Mouse (Mus musculus) neural tube, embryonic 11.5 days (tissue): ENCODE data around the gene Loxl1. TPM values are rescaled to one million over a fixed set of nuclear protein-coding genes. Genes with fewer than 3 reads are reported as not detected.

Experiments
- ATAC-seq: fragments of 200-750 bp; cut with Nextera tagmentation; 2 replicates; pipeline ENCODE4 v1.8.0; 2017; ENCODE audit warnings: moderate number of reproducible peaks, mild to moderate bottlenecking, moderate TSS enrichment, moderate library complexity; ENCODE audit not compliant: insufficient read depth, low FRiP score, low TSS enrichment
- DNase-seq: peaks from one replicate; pipeline ENCODE4 v3.0.0-alpha.2; 2015; ENCODE audit warnings: low spot score
- H3K27ac ChIP-seq: fragments of 300-500 bp; sonication (generic); 2 replicates; pipeline ENCODE4 v1.5.1; 2014; ENCODE audit warnings: low read depth, mild to moderate bottlenecking, low read length
- H3K27me3 ChIP-seq: fragments of 300-500 bp; sonication (generic); 2 replicates; pipeline ENCODE4 v1.6.1; 2014; ENCODE audit warnings: mild to moderate bottlenecking, low read length, mixed read lengths; ENCODE audit not compliant: control insufficient read depth, insufficient read depth
- H3K36me3 ChIP-seq: fragments of 300-500 bp; sonication (generic); 2 replicates; pipeline ENCODE4 v1.6.1; 2014; ENCODE audit warnings: mild to moderate bottlenecking, low read length, moderate library complexity, mixed read lengths; ENCODE audit not compliant: control insufficient read depth, insufficient read depth
- H3K4me1 ChIP-seq: fragments of 300-500 bp; sonication (generic); 2 replicates; pipeline ENCODE4 v1.6.1; 2014; ENCODE audit warnings: low read length, mixed read lengths; ENCODE audit not compliant: control insufficient read depth, insufficient read depth
- H3K4me2 ChIP-seq: fragments of 300-500 bp; sonication (generic); 2 replicates; pipeline ENCODE4 v1.6.1; 2014; ENCODE audit warnings: low read depth, mild to moderate bottlenecking, moderate library complexity
- H3K4me3 ChIP-seq: fragments of 300-500 bp; sonication (generic); 2 replicates; pipeline ENCODE4 v1.5.1; 2014; ENCODE audit warnings: low read depth, low read length
- H3K9ac ChIP-seq: fragments of 300-500 bp; sonication (generic); 2 replicates; pipeline ENCODE4 v1.6.1; 2014; ENCODE audit warnings: mild to moderate bottlenecking, low read length
- H3K9me3 ChIP-seq: fragments of 300-500 bp; sonication (generic); 2 replicates; pipeline ENCODE4 v1.6.1; 2016; ENCODE audit warnings: low read length; ENCODE audit not compliant: control insufficient read depth
- WGBS: fragments of 180-500 bp; shearing (Covaris S2); extraction: QIAGEN DNeasy Blood & Tissue Kit; methylation state at CpG from one replicate; pipeline ENCODE4 v1.1.7; 2014; 5-methylcytosine and 5-hydroxymethylcytosine counted together
- polyA plus RNA-seq: library from polyadenylated mRNA; unstranded; fragments of >200 nt; fragmentation: Nextera tagmentation; extraction: Ambion mirVana; gene quantifications from 2 replicates; pipeline ENCODE4 v1.2.1, GENCODE M21; 2014

Loxl1 gene
- polyA plus RNA-seq, 1 experiment from 2014 or later = 13.5 TPM

- Histone ChIP-seq H3K4me3 (no peak overlapping the region), H3K27me3 (peaks cover 12% of the 10 kb centered on the region), H3K4me1 (peaks cover 2% of the 10 kb centered on the region), H3K4me2 (no peak overlapping the region), H3K9me3 (no peaks in the 10 kb centered on the region), H3K36me3 (no peaks in the 10 kb centered on the region), H3K27ac (no peak overlapping the region), H3K9ac (no peak overlapping the region)
- 49% methylated on average over 7 of the region's 7 CpGs for WGBS
- ATAC-seq = no peak
- DNase-seq = no peak
Observed at GRCm38 (mm10) chr9:58316784-58317183, 3.8 kb upstream of the Loxl1 start.

- no peaks in the 10 kb centered on the region for H3K36me3 ChIP-seq
- no peak overlapping the region for H3K4me3 ChIP-seq
- H3K9me3 ChIP-seq = no peaks in the 10 kb centered on the region
- H3K27ac ChIP-seq = no peak overlapping the region
- H3K9ac ChIP-seq = no peak overlapping the region
- H3K27me3 ChIP-seq = peaks cover 18% of the 10 kb centered on the region
- DNase-seq (no peak), ATAC-seq (no peak)
- 90% methylated on average over 2 of the region's 2 CpGs for WGBS
- H3K4me2 ChIP-seq = no peak overlapping the region
- H3K4me1 ChIP-seq = peaks cover 2% of the 10 kb centered on the region
Observed at GRCm38 (mm10) chr9:58315850-58316249, 2.9 kb upstream of the Loxl1 start.

GRCm38 (mm10) chr9:58314682-58315360 is 1.8 kb upstream of the Loxl1 start:
- no peaks in the 10 kb centered on the region for H3K36me3 ChIP-seq
- H3K4me1 ChIP-seq = peaks cover 2% of the 10 kb centered on the region
- 56% methylated on average over 5 of the region's 5 CpGs for WGBS
- no peak overlapping the region for H3K4me3 ChIP-seq
- H3K4me2 ChIP-seq = no peak overlapping the region
- no peaks in the 10 kb centered on the region for H3K9me3 ChIP-seq
- DNase-seq = peak; percentile 54
- ATAC-seq = no peak
- no peak overlapping the region for H3K9ac ChIP-seq
- peak overlapping the region; percentile 24; the same call in 1 of the 2 replicates for H3K27ac ChIP-seq
- H3K27me3 ChIP-seq = peaks cover 18% of the 10 kb centered on the region

GRCm38 (mm10) chr9:58312196-58312943 is 616 bp downstream of the Loxl1 start:
- Histone ChIP-seq H3K9ac (peak overlapping the region; percentile 27), H3K4me3 (peak overlapping the region; percentile 30), H3K4me2 (peak overlapping the region; percentile 50), H3K36me3 (no peaks in the 10 kb centered on the region), H3K27me3 (peaks cover 18% of the 10 kb centered on the region), H3K4me1 (peaks cover 2% of the 10 kb centered on the region), H3K9me3 (no peaks in the 10 kb centered on the region), H3K27ac (no peak overlapping the region)
- DNase-seq (peak; percentile 62), ATAC-seq (peak; percentile 48; the same call in 1 of the 2 replicates)
- 1% methylated on average over 70 of the region's 72 CpGs for WGBS

- peak overlapping the region; percentile 50 for H3K4me2 ChIP-seq
- no peak overlapping the region for H3K27ac ChIP-seq
- ATAC-seq (no peak), DNase-seq (no peak)
- 49% methylated on average over 33 of the region's 33 CpGs for WGBS
- no peaks in the 10 kb centered on the region for H3K36me3 ChIP-seq
- H3K9ac ChIP-seq = 0 out of 2 replicates have a peak overlapping the region, but pooled peaks have one; percentile 27
- peaks cover 2% of the 10 kb centered on the region for H3K4me1 ChIP-seq
- peaks cover 18% of the 10 kb centered on the region for H3K27me3 ChIP-seq
- H3K9me3 ChIP-seq = no peaks in the 10 kb centered on the region
- H3K4me3 ChIP-seq = peak overlapping the region; percentile 30
Observed at GRCm38 (mm10) chr9:58311191-58311910, 1.6 kb downstream of the Loxl1 start.

- Histone ChIP-seq H3K9me3 (no peaks in the 10 kb centered on the region), H3K9ac (no peak overlapping the region), H3K4me1 (peaks cover 2% of the 10 kb centered on the region), H3K36me3 (no peaks in the 10 kb centered on the region), H3K27me3 (peaks cover 18% of the 10 kb centered on the region), H3K4me2 (no peak overlapping the region), H3K27ac (no peak overlapping the region), H3K4me3 (no peak overlapping the region)
- DNase-seq = no peak
- no peak for ATAC-seq
- 81% methylated on average over 14 of the region's 14 CpGs for WGBS
Observed at GRCm38 (mm10) chr9:58310043-58310660, 2.8 kb downstream of the Loxl1 start.

GRCm38 (mm10) chr9:58308395-58308794 is 4.6 kb downstream of the Loxl1 start:
- Histone ChIP-seq H3K27me3 (peaks cover 18% of the 10 kb centered on the region), H3K36me3 (no peaks in the 10 kb centered on the region), H3K4me3 (no peak overlapping the region), H3K9ac (no peak overlapping the region), H3K9me3 (no peaks in the 10 kb centered on the region), H3K4me2 (no peak overlapping the region), H3K4me1 (peaks cover 2% of the 10 kb centered on the region), H3K27ac (no peak overlapping the region)
- ATAC-seq (no peak), DNase-seq (no peak)
- 47% methylated on average over 6 of the region's 6 CpGs for WGBS

- DNase-seq = no peak
- no peaks in the 10 kb centered on the region for H3K27me3 ChIP-seq
- 27% methylated on average over 6 of the region's 6 CpGs for WGBS
- H3K9ac ChIP-seq = no peak overlapping the region
- H3K27ac ChIP-seq = no peak overlapping the region
- no peaks in the 10 kb centered on the region for H3K9me3 ChIP-seq
- no peak overlapping the region for H3K4me3 ChIP-seq
- H3K4me1 ChIP-seq = peaks cover 5% of the 10 kb centered on the region; the same call in 1 of the 2 replicates
- no peaks in the 10 kb centered on the region for H3K36me3 ChIP-seq
- ATAC-seq = no peak
- H3K4me2 ChIP-seq = no peak overlapping the region
Observed at GRCm38 (mm10) chr9:58305686-58306085, 7.3 kb downstream of the Loxl1 start.
